Mouse (Mus musculus) forebrain, postnatal 0 days (tissue): ENCODE measurements at regions not wholly inside any gene's neighbourhood (a gene's known extent, or its start where the extent isn't known, plus 50 kb on each side); places are given as distances from the start of the nearest gene placed in this dataset.
A peak's percentile ranks its signal among the peaks of the same experiment; 100 is the strongest.

Source experiments
- ATAC-seq: fragments of 200-750 bp; cut with Nextera tagmentation; 2 replicates; pipeline ENCODE4 v1.8.0; 2017; ENCODE audit warnings: mild to moderate bottlenecking, moderate library complexity
- DNase-seq: peaks from one replicate; pipeline ENCODE4 v3.0.0-alpha.2; 2015
- H3K27ac ChIP-seq: fragments of 300-500 bp; sonication (generic); 2 replicates; pipeline ENCODE4 v1.5.1; 2014; ENCODE audit warnings: low read depth, mild to moderate bottlenecking, antibody characterized with exemption, low read length, moderate library complexity, mixed read lengths
- H3K27me3 ChIP-seq: fragments of 300-500 bp; sonication (generic); 2 replicates; pipeline ENCODE4 v1.6.1; 2014; ENCODE audit warnings: mild to moderate bottlenecking, low read length, mixed read lengths; ENCODE audit not compliant: insufficient read depth
- H3K36me3 ChIP-seq: fragments of 300-500 bp; sonication (generic); 2 replicates; pipeline ENCODE4 v1.6.1; 2014; ENCODE audit warnings: mild to moderate bottlenecking, moderate library complexity; ENCODE audit not compliant: insufficient read depth
- H3K4me1 ChIP-seq: fragments of 300-500 bp; sonication (generic); 2 replicates; pipeline ENCODE4 v1.6.1; 2014; ENCODE audit warnings: antibody characterized with exemption; ENCODE audit not compliant: insufficient read depth
- H3K4me2 ChIP-seq: fragments of 300-500 bp; sonication (generic); 2 replicates; pipeline ENCODE4 v1.6.1; 2014; ENCODE audit warnings: low read depth, mild to moderate bottlenecking, moderate library complexity
- H3K4me3 ChIP-seq: fragments of 300-500 bp; sonication (generic); 2 replicates; pipeline ENCODE4 v1.5.1; 2014; ENCODE audit warnings: low read depth, low read length, mixed read lengths
- H3K9ac ChIP-seq: fragments of 300-500 bp; sonication (generic); 2 replicates; pipeline ENCODE4 v1.6.1; 2014; ENCODE audit warnings: mild to moderate bottlenecking
- H3K9me3 ChIP-seq: fragments of 300-500 bp; sonication (generic); 2 replicates; pipeline ENCODE4 v1.6.1; 2016; ENCODE audit warnings: low read length
- CTCF ChIP-seq: sonication (generic); IDR thresholded peaks from 2 replicates; pipeline ENCODE4 v1.5.1; 2016; ENCODE audit warnings: antibody characterized with exemption, control low read depth, low read depth
- WGBS: fragments of 180-500 bp; shearing (Covaris S2); extraction: QIAGEN DNeasy Blood & Tissue Kit; methylation state at CpG from one replicate; pipeline ENCODE4 v1.1.7; 2014; 5-methylcytosine and 5-hydroxymethylcytosine counted together

- WGBS: 58% methylated on average over 5 of the region's 5 CpGs
- H3K9ac ChIP-seq: no peak overlapping the region
- no peak overlapping the region for H3K4me2 ChIP-seq
- H3K27me3 ChIP-seq: no peaks in the 10 kb centered on the region
- H3K4me3 ChIP-seq: no peak overlapping the region
- DNase-seq: no peak
- H3K27ac ChIP-seq: no peak overlapping the region
- no peak for ATAC-seq
- H3K4me1 ChIP-seq: no peaks in the 10 kb centered on the region
- no peaks in the 10 kb centered on the region for H3K36me3 ChIP-seq
- no peaks in the 10 kb centered on the region for H3K9me3 ChIP-seq
- TF ChIP-seq CTCF: no peak
Measured at GRCm38 (mm10) chr11:66813310-66813709, 98.5 kb upstream of the Pirt start.

GRCm38 (mm10) chr11:66813731-66814130, 98.0 kb upstream of the Pirt start:
- Histone ChIP-seq H3K27ac (no peak overlapping the region), H3K9ac (no peak overlapping the region), H3K4me3 (no peak overlapping the region), H3K27me3 (no peaks in the 10 kb centered on the region), H3K9me3 (no peaks in the 10 kb centered on the region), H3K4me1 (no peaks in the 10 kb centered on the region), H3K4me2 (no peak overlapping the region), H3K36me3 (no peaks in the 10 kb centered on the region)
- 49% methylated on average over 4 of the region's 4 CpGs for WGBS
- no peak for ATAC-seq
- no peak for DNase-seq
- no peak for TF ChIP-seq CTCF

GRCm38 (mm10) chr11:66835864-66836263, 75.9 kb upstream of the Pirt start:
- TF ChIP-seq CTCF: no peak
- H3K9ac ChIP-seq: no peak overlapping the region
- 89% methylated on average over 5 of the region's 5 CpGs for WGBS
- no peaks in the 10 kb centered on the region for H3K27me3 ChIP-seq
- no peak for ATAC-seq
- H3K4me1 ChIP-seq: no peaks in the 10 kb centered on the region
- no peak for DNase-seq
- no peaks in the 10 kb centered on the region for H3K36me3 ChIP-seq
- no peaks in the 10 kb centered on the region for H3K9me3 ChIP-seq
- no peak overlapping the region for H3K4me3 ChIP-seq
- no peak overlapping the region for H3K27ac ChIP-seq
- H3K4me2 ChIP-seq: no peak overlapping the region

GRCm38 (mm10) chr11:66836633-66837380, 75.0 kb upstream of the Pirt start:
- H3K27me3 ChIP-seq: no peaks in the 10 kb centered on the region
- DNase-seq (no peak), ATAC-seq (no peak)
- 67% methylated on average over 2 of the region's 2 CpGs for WGBS
- no peak overlapping the region for H3K9ac ChIP-seq
- no peaks in the 10 kb centered on the region for H3K9me3 ChIP-seq
- H3K4me2 ChIP-seq: no peak overlapping the region
- no peaks in the 10 kb centered on the region for H3K36me3 ChIP-seq
- no peak overlapping the region for H3K4me3 ChIP-seq
- no peak overlapping the region for H3K27ac ChIP-seq
- TF ChIP-seq CTCF: no peak
- no peaks in the 10 kb centered on the region for H3K4me1 ChIP-seq

- H3K36me3 ChIP-seq: no peaks in the 10 kb centered on the region
- peak; percentile 38; the same call in 1 of the 2 replicates for TF ChIP-seq CTCF
- no peak overlapping the region for H3K27ac ChIP-seq
- no peak overlapping the region for H3K9ac ChIP-seq
- DNase-seq: peak; percentile 51
- H3K9me3 ChIP-seq: no peaks in the 10 kb centered on the region
- 0 out of 2 replicates have a peak, but pooled peaks cover 5% of the 10 kb centered on the region for H3K4me1 ChIP-seq
- no peak overlapping the region for H3K4me2 ChIP-seq
- no peak overlapping the region for H3K4me3 ChIP-seq
- H3K27me3 ChIP-seq: no peaks in the 10 kb centered on the region
- no peak for ATAC-seq
Measured at GRCm38 (mm10) chr11:66845238-66845637, 66.5 kb upstream of the Pirt start.

GRCm38 (mm10) chr11:66846043-66846775, 65.6 kb upstream of the Pirt start:
- ATAC-seq (peak; percentile 90), DNase-seq (peak; percentile 56)
- Histone ChIP-seq H3K4me2 (no peak overlapping the region), H3K27me3 (no peaks in the 10 kb centered on the region), H3K9me3 (no peaks in the 10 kb centered on the region), H3K4me3 (no peak overlapping the region), H3K36me3 (no peaks in the 10 kb centered on the region), H3K4me1 (0 out of 2 replicates have a peak, but pooled peaks cover 5% of the 10 kb centered on the region), H3K9ac (no peak overlapping the region), H3K27ac (peak overlapping the region; percentile 69)
- WGBS: 16% methylated on average over 9 of the region's 9 CpGs
- TF ChIP-seq CTCF: no peak
